In genomic region chr11:21091067-21091427, GRCm38 (mm10) we compare ENCODE assay signal across 8 mouse cellular contexts. TPM values are rescaled to one million over a fixed set of nuclear protein-coding genes. Genes with fewer than 3 reads are reported as not detected.
DNase-seq lines count a peak whose midpoint lies in the region; ATAC-seq and TF ChIP-seq lines count a peak whose summit lies in the region.

Gene Peli1 (plus strand): TSS chr11:21091291.

- peaks cover 4% of the 10 kb centered on the region; the same call in 1 of the 2 replicates for H3K27me3 ChIP-seq in G1E (ENCODE audit: insufficient read depth, low read length)
- no peaks in the 10 kb centered on the region for H3K27me3 ChIP-seq in forebrain, embryonic 16.5 days (replicated peaks; ENCODE audit: control insufficient read depth, insufficient read depth, low read length)
- H3K27me3 ChIP-seq in lung, embryonic 14.5 days (ENCODE audit: insufficient read depth, low read length): no peaks in the 10 kb centered on the region
- no peaks in the 10 kb centered on the region for H3K27me3 ChIP-seq in thymus, adult 2 months (ENCODE audit: control insufficient read depth, insufficient read depth, low read length)

- peaks cover 14% of the 10 kb centered on the region for H3K4me1 ChIP-seq in G1E (ENCODE audit: insufficient read depth, low read depth, low read length)
- peaks cover 10% of the 10 kb centered on the region for H3K4me1 ChIP-seq in forebrain, embryonic 16.5 days (replicated peaks; ENCODE audit: control insufficient read depth, insufficient read depth, low read length)
- peaks cover 5% of the 10 kb centered on the region for H3K4me1 ChIP-seq in lung, embryonic 14.5 days (ENCODE audit: insufficient read depth)
- peaks cover 3% of the 10 kb centered on the region for H3K4me1 ChIP-seq in olfactory bulb, adult 2 months (ENCODE audit: control insufficient read depth, insufficient read depth, low read length)
- H3K4me1 ChIP-seq in thymus, adult 2 months (replicated peaks; ENCODE audit: control insufficient read depth, insufficient read depth, low read length): peaks cover 2% of the 10 kb centered on the region

- H3K4me3 ChIP-seq in G1E (ENCODE audit: low read depth, low read length): peak within 1 kb of the TSS; percentile 96
- peak within 1 kb of the TSS; percentile 87 for H3K4me3 ChIP-seq in forebrain, embryonic 16.5 days (replicated peaks; ENCODE audit: low read length)
- peak within 1 kb of the TSS; percentile 84 for H3K4me3 ChIP-seq in layer of hippocampus, adult 2 months
- peak within 1 kb of the TSS; percentile 95 for H3K4me3 ChIP-seq in lung, embryonic 14.5 days (ENCODE audit: low read depth, low read length)
- H3K4me3 ChIP-seq in olfactory bulb, adult 2 months (ENCODE audit: insufficient read depth, low read depth, low read length): peak within 1 kb of the TSS; percentile 63
- H3K4me3 ChIP-seq in thymus, adult 2 months (ENCODE audit: control insufficient read depth, insufficient read depth, low read length): peak within 1 kb of the TSS; percentile 83

- no peaks in the 10 kb centered on the region for H3K36me3 ChIP-seq in G1E (replicated peaks)
- H3K36me3 ChIP-seq in forebrain, embryonic 16.5 days (ENCODE audit: control insufficient read depth, insufficient read depth): no peaks in the 10 kb centered on the region
- H3K36me3 ChIP-seq in lung, embryonic 14.5 days (ENCODE audit: insufficient read depth): no peaks in the 10 kb centered on the region
- no peaks in the 10 kb centered on the region for H3K36me3 ChIP-seq in thymus, adult 2 months (ENCODE audit: control insufficient read depth, insufficient read depth, low read length)

- peak within 1 kb of the TSS; percentile 97 for H3K9ac ChIP-seq in forebrain, embryonic 16.5 days (replicated peaks; ENCODE audit: low read depth, low read length)
- peak within 1 kb of the TSS; percentile 98 for H3K9ac ChIP-seq in lung, embryonic 14.5 days

- intact Hi-C loops in heart, postnatal 36 days (cut with DNase I): loop anchor here (2.0 to 5.0 kb wide), 5 partner anchors 51 to 174 kb away; partner anchors contain the start of gene Vps54

- H3K9me3 ChIP-seq in G1E (replicated peaks): no peaks in the 10 kb centered on the region
- no peaks in the 10 kb centered on the region for H3K9me3 ChIP-seq in forebrain, embryonic 16.5 days (ENCODE audit: control insufficient read depth, low read length)
- H3K9me3 ChIP-seq in lung, embryonic 14.5 days (ENCODE audit: low read depth, low read length): no peaks in the 10 kb centered on the region

- DNase-seq in G1E (ENCODE audit: low spot score): peak; percentile 88
- DNase-seq in cerebellum, adult 18-20 months: peak; percentile 90 to 93
- peak; percentile 96 to 97 for DNase-seq in heart, postnatal 36 days
- peak; percentile 96 to 98 for DNase-seq in layer of hippocampus, adult 2 months (ENCODE audit: low spot score in 2 of 2)
- DNase-seq in lung, embryonic 14.5 days: peak; percentile 97
- DNase-seq in thymus, adult 2 months: peak; percentile 96

- peak within 1 kb of the TSS; percentile 67 for H3K4me2 ChIP-seq in forebrain, embryonic 16.5 days (ENCODE audit: low read length)
- peak within 1 kb of the TSS; percentile 61 for H3K4me2 ChIP-seq in lung, embryonic 14.5 days

- TF ChIP-seq POLR2A in olfactory bulb, adult 2 months (IDR thresholded peaks at IDR 0.05; ENCODE audit: insufficient read depth, low read depth, low read length): peak; percentile 99
- TF ChIP-seq POLR2A in thymus, adult 2 months (IDR thresholded peaks at IDR 0.05; ENCODE audit: control insufficient read depth, extremely low read depth, insufficient read depth, low read length, poor library complexity): peak; percentile 100

- ATAC-seq in G1E (ENCODE audit: extremely low read depth, insufficient number of reproducible peaks, low FRiP score, poor library complexity, severe bottlenecking): peak; percentile 98
- peak; percentile 99 for ATAC-seq in forebrain, embryonic 16.5 days
- ATAC-seq in lung, embryonic 14.5 days (ENCODE audit: insufficient read depth): peak; percentile 100

- 0% methylated on average over 23 of the region's 24 CpGs for WGBS in forebrain, embryonic 16.5 days
- WGBS in lung, embryonic 14.5 days: under 1% methylated on average over 24 of the region's 24 CpGs
- WGBS in olfactory bulb, adult 2 months: under 1% methylated on average over 24 of the region's 24 CpGs
- WGBS in thymus, adult 2 months: under 1% methylated on average over 24 of the region's 24 CpGs

- H3K27ac ChIP-seq in forebrain, embryonic 16.5 days (ENCODE audit: low read length): peak within 1 kb of the TSS; percentile 99
- H3K27ac ChIP-seq in layer of hippocampus, adult 2 months: peak within 1 kb of the TSS; percentile 99
- H3K27ac ChIP-seq in lung, embryonic 14.5 days (ENCODE audit: low read depth): peak within 1 kb of the TSS; percentile 100
- H3K27ac ChIP-seq in olfactory bulb, adult 2 months (ENCODE audit: insufficient read depth, low read depth, low read length): peak within 1 kb of the TSS; percentile 81
- peak within 1 kb of the TSS; percentile 76 for H3K27ac ChIP-seq in thymus, adult 2 months (ENCODE audit: control insufficient read depth, insufficient read depth, low read length)

- TF ChIP-seq CTCF in G1E (IDR thresholded peaks at IDR 0.05; ENCODE audit: low read depth, low read length): no peak
- TF ChIP-seq CTCF in layer of hippocampus, adult 2 months (conservative IDR thresholded peaks at IDR 0.05): no peak; the same call in 1 of the 2 replicates
- no peak for TF ChIP-seq CTCF in lung, embryonic 14.5 days (IDR thresholded peaks at IDR 0.05; ENCODE audit: low read depth)
- TF ChIP-seq CTCF in olfactory bulb, adult 2 months (IDR thresholded peaks at IDR 0.05; ENCODE audit: insufficient read depth, low read depth, low read length): no peak
- no peak for TF ChIP-seq CTCF in thymus, adult 2 months (IDR thresholded peaks at IDR 0.05; ENCODE audit: borderline replicate concordance, control insufficient read depth, extremely low read depth, insufficient read depth, low read length, poor library complexity)

RNA-seq across cellular contexts. Expression of gene Peli1, which starts in this region (rescaled TPM):
- 30.3 and 35.7 TPM in 2 replicates for total RNA-seq in G1E (2014; fragmentation: Nextera tagmentation)
- 15.9 and 16.5 TPM in 2 replicates for total RNA-seq in G1E (2017)
- polyA plus RNA-seq in G1E (2012): 18.3 and 20.8 TPM in 2 replicates
- 114 and 128 TPM in 2 replicates for polyA plus RNA-seq in forebrain, embryonic 16.5 days (2015; fragmentation: Nextera tagmentation; extraction: Ambion mirVana)
- total RNA-seq in heart, postnatal 36 days (2021): 10 to 100 TPM; 13.8 to 14.7 TPM
- total RNA-seq in layer of hippocampus, adult 2 months (2021): 10 to 100 TPM; 48.1 to 49.6 TPM
- 55.0 and 57.2 TPM in 2 replicates for polyA plus RNA-seq in lung, embryonic 14.5 days (2014; fragmentation: Nextera tagmentation; extraction: Ambion mirVana)
- polyA plus RNA-seq in olfactory bulb, adult 2 months (2012; ENCODE audit: insufficient read depth, insufficient read length, low replicate concordance, missing spikeins): not detected in 2 replicates
- polyA plus RNA-seq in thymus, adult 2 months (2012; rRNA removed): 53.4 and 80.4 TPM in 2 replicates

Comparison
In these comparisons a context has a peak if more than half of its experiments do, and no peak if none do; other contexts are left out.
1. Peak in every context shown above with its lines: DNase-seq, ATAC-seq, H3K4me3 ChIP-seq and H3K27ac ChIP-seq.